Mouse (Mus musculus) lung, adult 2 months (tissue): Measurements from ENCODE around the gene Ldb3.

Experiments used
- CTCF ChIP-seq: fragments of 200-500 bp; IDR thresholded peaks from 2 replicates; pipeline ENCODE4 v1.5.1; 2011; ENCODE audit warnings: mild to moderate bottlenecking, low read length, control low read depth; ENCODE audit not compliant: insufficient read depth
- POLR2A ChIP-seq: fragments of 200-500 bp; IDR thresholded peaks from 2 replicates; pipeline ENCODE4 v1.6.1; 2011; ENCODE audit warnings: low read depth, mild to moderate bottlenecking, control low read depth, low read length, borderline replicate concordance; ENCODE audit errors: extremely low read depth

GRCm38 (mm10) chr14:34497346-34497745 lies 91.1 kb downstream of the Ldb3 start:
- TF ChIP-seq CTCF (no peak), POLR2A (no peak)
